Mouse (Mus musculus) liver, embryonic 12.5 days (tissue): ENCODE data around the gene Ccnl2. TPM values are rescaled to one million over a fixed set of nuclear protein-coding genes. Genes with fewer than 3 reads are reported as not detected.
"Not testable (repeated sequence)": the region's sequence is repeated elsewhere in the genome, so short reads cannot be mapped to it uniquely, and the experiment has no call there.

Experiments used
- ATAC-seq: fragments of 200-750 bp; cut with Nextera tagmentation; 2 replicates; pipeline ENCODE4 v1.8.0; 2017; ENCODE audit warnings: moderate number of reproducible peaks, mild to moderate bottlenecking, moderate library complexity
- H3K27ac ChIP-seq: fragments of 300-500 bp; sonication (generic); 2 replicates; pipeline ENCODE4 v1.5.1; 2016; ENCODE audit warnings: mild to moderate bottlenecking
- H3K27me3 ChIP-seq: fragments of 300-500 bp; sonication (generic); replicated peaks from 2 replicates; pipeline ENCODE4 v1.6.1; 2016; ENCODE audit warnings: mild to moderate bottlenecking, moderate library complexity
- H3K36me3 ChIP-seq: fragments of 300-500 bp; sonication (generic); 2 replicates; pipeline ENCODE4 v1.6.1; 2016; ENCODE audit warnings: mild to moderate bottlenecking, moderate library complexity
- H3K4me1 ChIP-seq: fragments of 300-500 bp; sonication (generic); 2 replicates; pipeline ENCODE4 v1.6.1; 2016
- H3K4me2 ChIP-seq: fragments of 300-500 bp; sonication (generic); 2 replicates; pipeline ENCODE4 v1.6.1; 2016; ENCODE audit warnings: mild to moderate bottlenecking, moderate library complexity
- H3K4me3 ChIP-seq: fragments of 300-500 bp; sonication (generic); 2 replicates; pipeline ENCODE4 v1.5.1; 2016; ENCODE audit warnings: mild to moderate bottlenecking, moderate library complexity
- H3K9ac ChIP-seq: fragments of 300-500 bp; sonication (generic); 2 replicates; pipeline ENCODE4 v1.6.1; 2016; ENCODE audit warnings: mild to moderate bottlenecking, moderate library complexity
- H3K9me3 ChIP-seq: fragments of 300-500 bp; sonication (generic); replicated peaks from 2 replicates; pipeline ENCODE4 v1.6.1; 2016; ENCODE audit warnings: mild to moderate bottlenecking, moderate library complexity
- WGBS: fragments of 180-500 bp; shearing (Covaris S2); methylation state at CpG from one replicate; pipeline ENCODE4 v1.1.7; 2016; ENCODE audit not compliant: insufficient replicate concordance; 5-methylcytosine and 5-hydroxymethylcytosine counted together
- polyA plus RNA-seq: library from polyadenylated mRNA; unstranded; fragments of >200 nt; fragmentation: Nextera tagmentation; extraction: Ambion mirVana; gene quantifications from 2 replicates; pipeline ENCODE4 v1.2.1, GENCODE M21; 2016

Ccnl2 gene
- polyA plus RNA-seq, 1 experiment from 2014 or later = 101 TPM

DNA sequence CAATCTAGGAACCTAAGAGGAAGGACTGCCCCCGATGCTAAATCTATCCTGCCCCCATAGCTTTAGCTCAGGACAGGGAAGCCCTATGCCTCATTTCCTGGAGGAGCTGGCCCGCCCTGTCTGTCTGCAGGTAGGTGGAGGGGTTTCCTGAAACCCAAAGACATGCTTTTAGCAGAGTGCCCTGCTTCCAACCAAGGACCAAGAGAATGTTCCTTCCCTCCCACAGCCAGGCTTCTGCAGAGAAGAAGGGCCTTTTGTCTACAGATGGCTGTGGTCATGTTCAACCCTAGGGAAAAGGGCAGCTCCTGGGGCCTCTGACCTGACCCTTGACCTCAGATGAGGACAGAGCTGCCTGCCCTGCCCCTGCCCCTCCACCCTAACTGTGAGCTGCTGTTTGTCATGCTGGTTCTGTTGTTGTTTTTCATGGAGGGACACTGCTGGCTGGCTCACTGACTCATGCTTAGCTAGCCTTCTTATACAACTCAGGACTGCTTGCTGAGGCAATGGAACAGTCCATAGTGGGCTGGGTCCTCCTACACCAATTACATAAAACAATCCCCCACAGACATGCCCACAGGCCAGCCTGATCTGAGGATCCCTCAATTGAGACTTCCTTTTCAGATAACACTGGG, 35.5 kb upstream of the Ccnl2 start:
- Histone ChIP-seq H3K9ac (no peak overlapping the region), H3K9me3 (no peaks in the 10 kb centered on the region), H3K27me3 (peaks cover 84% of the 10 kb centered on the region), H3K27ac (no peak overlapping the region), H3K4me3 (no peak overlapping the region), H3K4me2 (no peak overlapping the region), H3K36me3 (no peaks in the 10 kb centered on the region), H3K4me1 (peaks cover 30% of the 10 kb centered on the region)
- ATAC-seq = no peak
- WGBS = 19% methylated on average over 2 of the region's 2 CpGs

- Histone ChIP-seq H3K27me3 (peaks cover 84% of the 10 kb centered on the region), H3K27ac (no peak overlapping the region), H3K36me3 (no peaks in the 10 kb centered on the region), H3K9me3 (no peaks in the 10 kb centered on the region), H3K4me3 (no peak overlapping the region), H3K9ac (no peak overlapping the region), H3K4me2 (no peak overlapping the region), H3K4me1 (peaks cover 30% of the 10 kb centered on the region)
- WGBS = 61% methylated on average over 2 of the region's 2 CpGs
- no peak for ATAC-seq
Measured at GRCm38 (mm10) chr4:155777816-155778215, 34.5 kb upstream of the Ccnl2 start.

- peaks cover 74% of the 10 kb centered on the region for H3K27me3 ChIP-seq
- 66% methylated on average over 4 of the region's 4 CpGs for WGBS
- H3K4me2 ChIP-seq = no peak overlapping the region
- no peaks in the 10 kb centered on the region for H3K9me3 ChIP-seq
- H3K9ac ChIP-seq = no peak overlapping the region
- H3K27ac ChIP-seq = no peak overlapping the region
- ATAC-seq = no peak
- H3K4me3 ChIP-seq = no peak overlapping the region
- H3K36me3 ChIP-seq = no peaks in the 10 kb centered on the region
- H3K4me1 ChIP-seq = peaks cover 30% of the 10 kb centered on the region
Measured at GRCm38 (mm10) chr4:155779498-155779897, 32.8 kb upstream of the Ccnl2 start.

DNA sequence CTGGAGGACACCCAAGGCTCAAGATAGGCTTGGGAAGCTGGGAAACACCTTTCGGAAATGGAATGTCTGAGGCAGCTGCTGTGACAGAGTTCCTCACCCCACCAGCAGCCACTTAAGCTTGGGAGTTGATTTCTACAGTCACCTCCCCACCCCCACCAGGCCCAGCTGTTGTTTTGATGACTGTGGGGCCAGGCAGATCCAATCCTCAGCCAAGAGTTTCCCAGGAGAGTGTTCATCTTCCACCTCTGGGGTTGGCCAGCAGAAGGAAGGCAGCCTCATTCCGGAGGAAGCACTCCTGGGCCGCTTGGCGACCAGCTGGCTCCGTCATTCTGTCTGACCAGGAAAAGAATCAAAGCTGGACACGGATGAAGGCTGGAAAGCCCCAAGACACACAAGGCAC, 31.4 kb upstream of the Ccnl2 start:
- 30% methylated on average over 6 of the region's 6 CpGs for WGBS
- Histone ChIP-seq H3K4me2 (no peak overlapping the region), H3K27ac (no peak overlapping the region), H3K27me3 (peaks cover 68% of the 10 kb centered on the region), H3K4me3 (no peak overlapping the region), H3K4me1 (peaks cover 34% of the 10 kb centered on the region), H3K36me3 (no peaks in the 10 kb centered on the region), H3K9ac (no peak overlapping the region), H3K9me3 (no peaks in the 10 kb centered on the region)
- ATAC-seq = no peak

- H3K4me3 ChIP-seq = peak overlapping the region; percentile 64
- H3K27me3 ChIP-seq = peaks cover 48% of the 10 kb centered on the region
- peak overlapping the region; percentile 90 for H3K4me2 ChIP-seq
- H3K27ac ChIP-seq = no peak overlapping the region
- H3K9ac ChIP-seq = peak overlapping the region; percentile 75; the same call in 1 of the 2 replicates
- peak; percentile 21; the same call in 1 of the 2 replicates for ATAC-seq
- H3K9me3 ChIP-seq = no peaks in the 10 kb centered on the region
- WGBS = 40% methylated on average over 16 of the region's 16 CpGs
- no peaks in the 10 kb centered on the region for H3K36me3 ChIP-seq
- peaks cover 27% of the 10 kb centered on the region for H3K4me1 ChIP-seq
Measured at GRCm38 (mm10) chr4:155783486-155784080, 28.7 kb upstream of the Ccnl2 start.

GRCm38 (mm10) chr4:155784081-155784701, 28.1 kb upstream of the Ccnl2 start:
- peaks cover 42% of the 10 kb centered on the region for H3K27me3 ChIP-seq
- under 1% methylated on average over 52 of the region's 52 CpGs for WGBS
- peak; percentile 69 for ATAC-seq
- peak overlapping the region; percentile 64 for H3K4me3 ChIP-seq
- no peaks in the 10 kb centered on the region for H3K36me3 ChIP-seq
- peak overlapping the region; percentile 90 for H3K4me2 ChIP-seq
- H3K9me3 ChIP-seq = no peaks in the 10 kb centered on the region
- peak overlapping the region; percentile 75 for H3K9ac ChIP-seq
- peaks cover 33% of the 10 kb centered on the region for H3K4me1 ChIP-seq
- H3K27ac ChIP-seq = peak overlapping the region; percentile 53

DNA sequence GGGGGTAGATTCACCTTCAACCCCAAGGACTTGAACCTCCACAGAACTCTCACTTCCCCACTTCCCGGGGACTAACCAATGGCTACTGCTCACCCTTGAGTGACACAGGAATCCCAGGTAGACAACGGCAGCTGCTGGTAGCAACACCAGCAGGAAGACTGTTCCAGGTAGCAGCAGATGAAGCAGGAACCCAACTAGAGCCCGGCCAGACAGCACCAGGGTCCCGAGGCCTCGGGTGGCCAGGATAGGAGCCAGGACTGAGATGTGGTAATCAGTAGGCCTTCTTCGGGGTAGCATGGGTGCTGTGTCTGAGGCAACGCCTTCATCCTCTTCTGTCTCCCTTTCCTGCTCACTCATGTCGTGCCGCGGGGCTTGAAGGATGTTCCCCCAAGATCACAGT, 27.0 kb upstream of the Ccnl2 start:
- ATAC-seq = no peak
- no peak overlapping the region for H3K4me2 ChIP-seq
- no peak overlapping the region for H3K27ac ChIP-seq
- no peak overlapping the region for H3K4me3 ChIP-seq
- H3K4me1 ChIP-seq = peaks cover 36% of the 10 kb centered on the region
- no peaks in the 10 kb centered on the region for H3K9me3 ChIP-seq
- peaks cover 36% of the 10 kb centered on the region for H3K27me3 ChIP-seq
- no peak overlapping the region for H3K9ac ChIP-seq
- no peaks in the 10 kb centered on the region for H3K36me3 ChIP-seq
- WGBS = 74% methylated on average over 10 of the region's 10 CpGs

GRCm38 (mm10) chr4:155785819-155786218, 26.5 kb upstream of the Ccnl2 start, which contains the start of gene Tmem88b:
TSS of gene Tmem88b (minus strand) at chr4:155785874.
- 56% methylated on average over 5 of the region's 5 CpGs for WGBS
- peaks cover 32% of the 10 kb centered on the region for H3K27me3 ChIP-seq
- no peaks in the 10 kb centered on the region for H3K36me3 ChIP-seq
- no peak within 1 kb of the TSS for H3K27ac ChIP-seq
- H3K4me3 ChIP-seq = peak within 1 kb of the TSS; percentile 64
- H3K4me2 ChIP-seq = peak within 1 kb of the TSS; percentile 90
- peak within 1 kb of the TSS; percentile 75; the same call in 1 of the 2 replicates for H3K9ac ChIP-seq
- H3K4me1 ChIP-seq = peaks cover 37% of the 10 kb centered on the region
- H3K9me3 ChIP-seq = no peaks in the 10 kb centered on the region
- 0 out of 2 replicates have a peak, but pooled peaks have one; percentile 31 for ATAC-seq

GRCm38 (mm10) chr4:155788300-155788699, 24.0 kb upstream of the Ccnl2 start:
- no peak overlapping the region for H3K4me2 ChIP-seq
- no peak for ATAC-seq
- 49% methylated on average over 3 of the region's 3 CpGs for WGBS

GRCm38 (mm10) chr4:155788833-155789232, 23.5 kb upstream of the Ccnl2 start:
- H3K36me3 ChIP-seq, H3K4me2 ChIP-seq, H3K27ac ChIP-seq, H3K9ac ChIP-seq, H3K9me3 ChIP-seq, H3K4me3 ChIP-seq, ATAC-seq: not testable (repeated sequence)
- H3K27me3 ChIP-seq = peaks cover 37% of the 10 kb centered on the region
- 64% methylated on average over 4 of the region's 4 CpGs for WGBS
- peaks cover 34% of the 10 kb centered on the region for H3K4me1 ChIP-seq

More at GRCm38 (mm10) chr4:155788300-155788699, 24.0 kb upstream of the Ccnl2 start:
- no peak overlapping the region for H3K27ac ChIP-seq
- peaks cover 36% of the 10 kb centered on the region for H3K27me3 ChIP-seq
- no peaks in the 10 kb centered on the region for H3K9me3 ChIP-seq
- no peaks in the 10 kb centered on the region for H3K36me3 ChIP-seq
- peaks cover 37% of the 10 kb centered on the region for H3K4me1 ChIP-seq
- no peak overlapping the region for H3K9ac ChIP-seq
- no peak overlapping the region for H3K4me3 ChIP-seq

- Histone ChIP-seq H3K9ac (no peak within 1 kb of the TSS), H3K4me3 (no peak within 1 kb of the TSS), H3K27ac (no peak within 1 kb of the TSS), H3K36me3 (no peaks in the 10 kb centered on the region), H3K4me1 (peaks cover 23% of the 10 kb centered on the region), H3K9me3 (no peaks in the 10 kb centered on the region), H3K4me2 (no peak within 1 kb of the TSS), H3K27me3 (peaks cover 36% of the 10 kb centered on the region)
- ATAC-seq = no peak
- 76% methylated on average over 3 of the region's 3 CpGs for WGBS
Measured at GRCm38 (mm10) chr4:155790021-155790489, 22.2 kb upstream of the Ccnl2 start, which contains the start of gene Ankrd65. TSS of gene Ankrd65 (plus strand) at chr4:155790439.

GRCm38 (mm10) chr4:155790650-155791161, 21.6 kb upstream of the Ccnl2 start:
- Histone ChIP-seq H3K4me2 (no peak overlapping the region), H3K9me3 (no peaks in the 10 kb centered on the region), H3K27ac (no peak overlapping the region), H3K4me3 (no peak overlapping the region), H3K9ac (no peak overlapping the region), H3K27me3 (peaks cover 35% of the 10 kb centered on the region), H3K36me3 (no peaks in the 10 kb centered on the region), H3K4me1 (peaks cover 17% of the 10 kb centered on the region)
- 47% methylated on average over 3 of the region's 3 CpGs for WGBS
- no peak for ATAC-seq
